Mouse (Mus musculus) C2C12 (cell line): ENCODE measurements at regions not wholly inside any gene's neighbourhood (a gene's known extent, or its start where the extent isn't known, plus 50 kb on each side); places are given as distances from the start of the nearest gene placed in this dataset.

ENCODE experiments used
- CTCF ChIP-seq: IDR thresholded peaks from one replicate; pipeline ENCODE4 v1.5.1; 2011; ENCODE audit not compliant: control insufficient read depth, insufficient read depth, insufficient read length
- MYOD1 ChIP-seq: IDR thresholded peaks from one replicate; pipeline ENCODE4 v1.6.1; 2011; ENCODE audit warnings: low read depth; ENCODE audit not compliant: control insufficient read depth, insufficient read length

DNA sequence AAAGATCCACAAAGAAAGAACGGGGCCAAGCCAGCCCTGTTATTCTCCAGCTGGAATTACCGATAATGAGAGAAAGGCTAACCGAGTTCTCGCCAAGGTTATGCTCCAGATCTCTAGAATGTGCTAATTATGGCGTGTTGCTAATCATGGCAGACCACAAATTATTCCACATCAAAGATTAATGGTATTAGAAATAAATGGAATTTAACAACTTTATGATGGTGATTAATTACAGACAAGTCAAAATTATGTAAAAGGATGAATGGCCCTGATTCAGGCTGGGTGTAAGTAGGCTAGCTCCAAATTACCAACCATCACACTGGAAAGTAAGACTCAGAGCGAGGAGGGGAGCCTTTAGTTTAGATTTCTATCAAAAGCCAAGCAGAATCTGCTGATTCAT lies 151.0 kb upstream of the Stac start:
- no peak for TF ChIP-seq CTCF
- TF ChIP-seq MYOD1 = no peak
